Mouse (Mus musculus) fibroblast of lung, adult 2 months (primary cell): ENCODE data around the gene Xirp2.

Experiments
- DNase-seq: peaks from one replicate; pipeline ENCODE4 v3.0.0-alpha.2; 2011; ENCODE audit warnings: low read depth

The Xirp2 gene

DNA sequence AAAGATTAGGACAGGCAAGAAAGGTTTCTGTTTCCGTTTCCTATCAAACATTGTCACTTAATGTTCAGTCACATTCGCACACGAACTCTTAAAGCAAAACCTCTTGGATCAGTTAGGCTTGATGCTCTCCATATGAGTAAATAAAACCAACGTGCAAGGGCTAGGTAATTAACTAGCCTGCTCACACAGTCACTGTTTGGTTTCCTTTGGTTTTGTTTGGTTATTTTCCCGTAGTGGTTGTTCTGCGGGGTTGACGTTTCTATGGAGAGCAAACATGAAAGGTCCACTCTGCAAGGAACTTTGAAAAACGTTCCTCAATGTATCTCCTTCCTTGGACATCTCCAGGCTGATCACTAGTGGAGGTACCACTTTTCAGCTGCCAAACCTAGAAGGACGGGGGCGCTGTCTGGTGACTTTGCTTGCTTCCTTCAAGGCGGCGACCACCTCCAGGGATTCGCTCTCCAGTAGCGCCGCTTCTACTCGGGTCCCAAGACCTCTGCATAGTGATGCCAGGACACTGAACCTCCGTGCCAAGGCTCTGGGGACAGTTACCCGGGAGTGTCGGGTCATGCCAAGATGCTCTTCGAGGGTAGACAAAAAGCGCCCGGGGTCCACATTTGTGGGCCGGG lies 119.2 kb downstream of the Xirp2 start:
- no peak for DNase-seq

DNA sequence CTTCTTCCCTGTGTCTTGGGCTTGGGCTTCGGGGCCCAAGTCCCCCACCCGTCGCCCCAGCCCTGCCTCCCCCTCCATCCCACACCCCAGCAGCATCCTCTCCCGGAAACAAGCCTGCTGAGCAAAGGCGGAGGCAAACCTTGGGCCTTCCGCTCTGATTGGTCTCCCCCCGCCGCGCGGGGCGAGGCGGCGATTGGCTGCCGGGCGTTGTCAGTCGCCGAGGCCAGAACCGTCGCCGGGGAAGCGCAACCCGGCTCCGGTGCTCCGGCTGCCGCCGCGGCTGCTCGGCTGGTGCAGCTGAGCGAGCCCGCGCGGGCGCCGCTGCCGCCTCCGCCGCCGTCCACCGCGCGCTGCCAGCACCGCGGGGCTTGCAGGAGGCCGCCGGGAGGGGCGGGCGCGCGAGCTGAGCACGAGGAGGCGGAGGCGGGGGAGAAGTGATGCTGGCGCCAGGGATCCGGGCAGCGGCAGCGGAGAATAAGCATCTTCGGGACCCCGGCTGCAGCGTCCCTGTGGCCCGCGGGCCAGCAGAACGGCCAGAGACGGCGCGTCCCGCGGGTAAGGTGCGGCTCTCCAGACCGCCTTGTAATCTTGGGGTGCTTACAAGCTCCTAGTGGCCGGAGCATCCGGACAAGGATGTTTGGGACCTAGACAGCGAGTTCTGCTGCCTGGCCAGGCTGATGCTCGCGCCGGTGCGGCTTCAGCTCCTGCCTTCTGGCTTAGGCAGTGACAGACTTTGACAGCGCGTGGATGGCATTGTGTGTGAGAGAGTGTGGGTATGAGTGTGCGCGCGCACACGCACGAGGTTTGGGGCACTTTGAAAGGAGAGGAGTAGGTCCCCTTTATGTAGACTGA lies 119.9 kb downstream of the Xirp2 start, which contains the start of gene B3galt1:
Gene B3galt1, plus strand, starts transcription at position 392 of the 852 bp plus-strand sequence.
- DNase-seq: peak; percentile 51

DNA sequence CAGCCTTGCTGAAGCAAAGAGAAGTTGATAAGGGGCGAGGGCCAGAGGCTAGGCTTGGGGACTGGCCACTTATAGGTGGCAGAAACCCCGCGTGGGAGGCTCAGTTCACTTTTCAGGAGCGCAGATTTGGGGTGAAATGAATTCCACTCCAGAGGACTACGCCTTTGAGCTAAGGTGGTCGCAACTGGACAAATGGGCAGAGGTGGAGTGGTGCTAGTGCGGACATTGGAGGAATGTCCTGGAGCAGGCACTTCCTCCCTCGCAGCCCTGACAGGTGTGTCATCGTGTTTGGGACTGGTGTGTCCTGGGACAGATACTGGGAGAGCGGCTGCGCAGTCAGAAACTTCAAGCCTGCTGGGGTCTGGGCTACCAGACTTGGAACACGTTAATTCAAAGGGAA lies 120.8 kb downstream of the Xirp2 start:
- no peak for DNase-seq

DNA sequence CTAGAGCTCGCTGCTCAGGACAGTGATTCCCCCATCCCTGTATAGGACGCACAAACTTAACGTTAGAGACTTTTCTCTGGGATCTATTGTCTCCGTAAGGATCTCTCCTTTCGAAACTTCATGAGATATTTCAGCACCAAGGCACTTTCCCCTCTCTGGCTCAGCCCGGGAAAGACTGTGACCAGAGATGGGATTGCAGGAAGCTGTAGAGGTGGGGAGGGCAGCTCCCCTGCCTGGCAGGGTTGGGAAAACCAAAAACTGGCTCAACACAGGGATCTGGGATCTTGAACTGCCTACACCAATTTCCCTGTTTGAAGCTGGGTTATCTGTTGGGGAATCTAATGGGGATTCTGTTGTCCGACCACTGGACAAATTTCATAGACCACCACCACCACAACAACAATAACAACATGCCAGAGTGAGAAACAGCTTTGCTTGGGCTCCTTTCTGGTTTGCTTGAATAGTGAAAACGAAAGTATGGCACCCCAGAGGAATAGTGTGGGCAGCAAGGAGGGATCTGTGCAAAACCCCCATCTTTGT lies 121.4 kb downstream of the Xirp2 start:
- no peak for DNase-seq
